Mouse (Mus musculus) cortical plate, adult 2 months (tissue): ENCODE measurements around the gene Gzmm. TPM values are rescaled to one million over a fixed set of nuclear protein-coding genes. Genes with fewer than 3 reads are reported as not detected.
A peak's percentile ranks its signal among the peaks of the same experiment; 100 is the strongest.

ENCODE experiments used
- H3K27ac ChIP-seq: fragments of 200-500 bp; 2 replicates; pipeline ENCODE4 v1.5.1; 2012; ENCODE audit warnings: low read length, control low read depth, inconsistent platforms; ENCODE audit not compliant: insufficient read depth
- H3K4me1 ChIP-seq: fragments of 200-500 bp; 2 replicates; pipeline ENCODE4 v1.6.1; 2011; ENCODE audit warnings: low read length; ENCODE audit not compliant: control insufficient read depth, insufficient read depth
- H3K4me3 ChIP-seq: fragments of 200-500 bp; 2 replicates; pipeline ENCODE4 v1.5.1; 2011; ENCODE audit warnings: mild to moderate bottlenecking, low read length, control low read depth; ENCODE audit not compliant: insufficient read depth
- CTCF ChIP-seq: fragments of 200-500 bp; IDR thresholded peaks from 2 replicates; pipeline ENCODE4 v1.5.1; 2011; ENCODE audit warnings: mild to moderate bottlenecking, control low read depth, low read length; ENCODE audit not compliant: insufficient read depth; ENCODE audit errors: extremely low read depth
- POLR2A ChIP-seq: fragments of 200-500 bp; IDR thresholded peaks from 2 replicates; pipeline ENCODE4 v1.6.1; 2011; ENCODE audit warnings: mild to moderate bottlenecking, low read length, control low read depth; ENCODE audit not compliant: insufficient read depth; ENCODE audit errors: extremely low read depth
- polyA plus RNA-seq: library from polyadenylated mRNA; depleted of rRNA; stranded (reverse); fragments of >200 nt; gene quantifications from 2 replicates; pipeline ENCODE4 v1.2.3, GENCODE M21; 2012

The Gzmm gene
- polyA plus RNA-seq, 1 experiment, result 1.1 TPM

GRCm38 (mm10) chr10:79666493-79666892, 22.3 kb upstream of the Gzmm start:
- TF ChIP-seq POLR2A (no peak), CTCF (no peak)
- Histone ChIP-seq H3K4me1 (peaks cover 8% of the 10 kb centered on the region), H3K4me3 (no peak overlapping the region), H3K27ac (no peak overlapping the region)

- TF ChIP-seq CTCF (no peak), POLR2A (no peak)
- Histone ChIP-seq H3K27ac (no peak overlapping the region), H3K4me1 (peaks cover 8% of the 10 kb centered on the region), H3K4me3 (no peak overlapping the region)
These were observed 20.7 kb upstream of the Gzmm start for GRCm38 (mm10) chr10:79668076-79668475.

GRCm38 (mm10) chr10:79668771-79669575, 19.8 kb upstream of the Gzmm start, which contains the start of gene Tpgs1:
TSS of gene Tpgs1 (plus strand) at chr10:79669369.
- TF ChIP-seq CTCF (peak; percentile 85), POLR2A (0 out of 2 replicates have a peak, but pooled peaks have one; percentile 41)

GRCm38 (mm10) chr10:79669576-79670057, 19.2 kb upstream of the Gzmm start:
- Histone ChIP-seq H3K4me3 (peak overlapping the region; percentile 45), H3K4me1 (peaks cover 8% of the 10 kb centered on the region), H3K27ac (peak overlapping the region; percentile 87)
- no peak for TF ChIP-seq CTCF
- no peak for TF ChIP-seq POLR2A

More at GRCm38 (mm10) chr10:79668771-79669575, 19.8 kb upstream of the Gzmm start, which contains the start of gene Tpgs1:
- Histone ChIP-seq H3K4me3 (peak within 1 kb of the TSS; percentile 45), H3K27ac (peak within 1 kb of the TSS; percentile 87), H3K4me1 (peaks cover 8% of the 10 kb centered on the region)

GRCm38 (mm10) chr10:79670071-79670888, 18.5 kb upstream of the Gzmm start:
- peak overlapping the region; percentile 45 for H3K4me3 ChIP-seq
- TF ChIP-seq CTCF, result no peak
- no peak for TF ChIP-seq POLR2A
- no peak overlapping the region for H3K27ac ChIP-seq
- peaks cover 8% of the 10 kb centered on the region for H3K4me1 ChIP-seq

- Histone ChIP-seq H3K4me3 (no peak overlapping the region), H3K27ac (no peak overlapping the region), H3K4me1 (peaks cover 8% of the 10 kb centered on the region)
- TF ChIP-seq POLR2A, result no peak
- TF ChIP-seq CTCF, result no peak
These were observed 17.3 kb upstream of the Gzmm start for GRCm38 (mm10) chr10:79671396-79672087.

- no peak overlapping the region for H3K4me3 ChIP-seq
- H3K27ac ChIP-seq, result no peak overlapping the region
- TF ChIP-seq POLR2A (no peak), CTCF (no peak)
- H3K4me1 ChIP-seq, result peaks cover 8% of the 10 kb centered on the region
These were observed 16.7 kb upstream of the Gzmm start for GRCm38 (mm10) chr10:79672088-79672455.

GRCm38 (mm10) chr10:79673054-79673453, 15.8 kb upstream of the Gzmm start:
- Histone ChIP-seq H3K27ac (no peak overlapping the region), H3K4me3 (no peak overlapping the region)
- TF ChIP-seq CTCF (no peak), POLR2A (no peak)

GRCm38 (mm10) chr10:79675346-79676035, 13.3 kb upstream of the Gzmm start:
- no peak overlapping the region for H3K27ac ChIP-seq
- H3K4me1 ChIP-seq, result peaks cover 5% of the 10 kb centered on the region
- TF ChIP-seq POLR2A (no peak), CTCF (no peak)

More at GRCm38 (mm10) chr10:79673054-79673453, 15.8 kb upstream of the Gzmm start:
- H3K4me1 ChIP-seq, result peaks cover 8% of the 10 kb centered on the region

More at GRCm38 (mm10) chr10:79675346-79676035, 13.3 kb upstream of the Gzmm start:
- H3K4me3 ChIP-seq, result no peak overlapping the region
